Mouse (Mus musculus) intestine, postnatal 0 days (tissue): ENCODE measurements around the gene Nle1. TPM values are rescaled to one million over a fixed set of nuclear protein-coding genes. Genes with fewer than 3 reads are reported as not detected.
A peak's percentile ranks its signal among the peaks of the same experiment; 100 is the strongest.

Experiments used
- ATAC-seq: fragments of 200-750 bp; cut with Nextera tagmentation; 2 replicates; pipeline ENCODE4 v1.8.0; 2017; ENCODE audit warnings: mild to moderate bottlenecking, moderate TSS enrichment, moderate library complexity
- H3K27ac ChIP-seq: fragments of 300-500 bp; sonication (generic); 2 replicates; pipeline ENCODE4 v1.5.1; 2014; ENCODE audit warnings: mild to moderate bottlenecking, low read depth, low read length, moderate library complexity
- H3K27me3 ChIP-seq: fragments of 300-500 bp; sonication (generic); replicated peaks from 2 replicates; pipeline ENCODE4 v1.6.1; 2014; ENCODE audit warnings: low read length, mixed read lengths; ENCODE audit not compliant: control insufficient read depth, insufficient read depth
- H3K36me3 ChIP-seq: fragments of 300-500 bp; sonication (generic); 2 replicates; pipeline ENCODE4 v1.6.1; 2014; ENCODE audit warnings: mild to moderate bottlenecking, moderate library complexity; ENCODE audit not compliant: control insufficient read depth, insufficient read depth
- H3K4me1 ChIP-seq: fragments of 300-500 bp; sonication (generic); replicated peaks from 2 replicates; pipeline ENCODE4 v1.6.1; 2014; ENCODE audit warnings: antibody characterized with exemption, low read length, mixed read lengths; ENCODE audit not compliant: control insufficient read depth, insufficient read depth
- H3K4me2 ChIP-seq: fragments of 300-500 bp; sonication (generic); replicated peaks from 2 replicates; pipeline ENCODE4 v1.6.1; 2014; ENCODE audit warnings: low read depth, mild to moderate bottlenecking, moderate library complexity
- H3K4me3 ChIP-seq: fragments of 300-500 bp; sonication (generic); 2 replicates; pipeline ENCODE4 v1.5.1; 2014; ENCODE audit warnings: low read depth, low read length
- H3K9ac ChIP-seq: fragments of 300-500 bp; sonication (generic); 2 replicates; pipeline ENCODE4 v1.6.1; 2014; ENCODE audit warnings: mild to moderate bottlenecking, low read depth, low read length
- H3K9me3 ChIP-seq: fragments of 300-500 bp; sonication (generic); 2 replicates; pipeline ENCODE4 v1.6.1; 2016; ENCODE audit warnings: mixed run types; ENCODE audit not compliant: control insufficient read depth
- CTCF ChIP-seq: sonication (generic); IDR thresholded peaks from 2 replicates; pipeline ENCODE4 v1.5.1; 2016; ENCODE audit warnings: low read depth, mild to moderate bottlenecking, control low read depth, antibody characterized with exemption, moderate library complexity
- WGBS: fragments of 180-500 bp; shearing (Covaris S2); extraction: QIAGEN DNeasy Blood & Tissue Kit; methylation state at CpG from one replicate; pipeline ENCODE4 v1.1.7; 2014; 5-methylcytosine and 5-hydroxymethylcytosine counted together
- polyA plus RNA-seq: library from polyadenylated mRNA; unstranded; fragments of >200 nt; fragmentation: Nextera tagmentation; extraction: Ambion mirVana; gene quantifications from 2 replicates; pipeline ENCODE4 v1.2.1, GENCODE M21; 2015

The Nle1 gene
- polyA plus RNA-seq, 1 experiment from 2014 or later = 8.0 TPM

GRCm38 (mm10) chr11:82888491-82888946 is 19.7 kb downstream of the Nle1 start:
- Histone ChIP-seq H3K9ac (no peak overlapping the region), H3K27ac (no peak overlapping the region), H3K36me3 (0 out of 2 replicates have a peak, but pooled peaks cover 4% of the 10 kb centered on the region), H3K4me2 (peak overlapping the region; percentile 81), H3K4me1 (no peaks in the 10 kb centered on the region; the same call in 1 of the 2 replicates), H3K27me3 (no peaks in the 10 kb centered on the region; the same call in 1 of the 2 replicates), H3K9me3 (no peaks in the 10 kb centered on the region), H3K4me3 (no peak overlapping the region)
- TF ChIP-seq CTCF = no peak
- no peak for ATAC-seq
- 42% methylated on average over 10 of the region's 10 CpGs for WGBS

GRCm38 (mm10) chr11:82886559-82886958 is 21.7 kb downstream of the Nle1 start:
- H3K9ac ChIP-seq = no peak overlapping the region
- 94% methylated on average over 3 of the region's 3 CpGs for WGBS
- no peaks in the 10 kb centered on the region for H3K27me3 ChIP-seq
- no peak overlapping the region for H3K27ac ChIP-seq
- no peak overlapping the region for H3K4me3 ChIP-seq
- H3K9me3 ChIP-seq = no peaks in the 10 kb centered on the region
- H3K4me1 ChIP-seq = no peaks in the 10 kb centered on the region; the same call in 1 of the 2 replicates
- no peak overlapping the region for H3K4me2 ChIP-seq
- no peak for ATAC-seq
- peak; percentile 73 for TF ChIP-seq CTCF
- H3K36me3 ChIP-seq = peaks cover 16% of the 10 kb centered on the region

- 78% methylated on average over 8 of the region's 8 CpGs for WGBS
- peaks cover 23% of the 10 kb centered on the region for H3K36me3 ChIP-seq
- H3K4me3 ChIP-seq = no peak overlapping the region
- no peak overlapping the region for H3K9ac ChIP-seq
- TF ChIP-seq CTCF = no peak
- H3K4me2 ChIP-seq = no peak overlapping the region
- no peak for ATAC-seq
- H3K4me1 ChIP-seq = no peaks in the 10 kb centered on the region
- H3K27ac ChIP-seq = no peak overlapping the region
- no peaks in the 10 kb centered on the region for H3K9me3 ChIP-seq
- H3K27me3 ChIP-seq = no peaks in the 10 kb centered on the region
Observed at GRCm38 (mm10) chr11:82883180-82883579, 25.0 kb downstream of the Nle1 start.

- H3K27me3 ChIP-seq = no peaks in the 10 kb centered on the region
Observed at GRCm38 (mm10) chr11:82877726-82878344, 30.4 kb downstream of the Nle1 start.

GRCm38 (mm10) chr11:82875631-82876030 is 32.6 kb downstream of the Nle1 start:
- Histone ChIP-seq H3K27ac (no peak overlapping the region), H3K4me2 (no peak overlapping the region), H3K36me3 (peaks cover 10% of the 10 kb centered on the region; the same call in 1 of the 2 replicates), H3K9me3 (no peaks in the 10 kb centered on the region), H3K9ac (no peak overlapping the region), H3K4me3 (no peak overlapping the region), H3K4me1 (no peaks in the 10 kb centered on the region), H3K27me3 (no peaks in the 10 kb centered on the region)
- 91% methylated on average over 5 of the region's 5 CpGs for WGBS
- no peak for ATAC-seq
- no peak for TF ChIP-seq CTCF

More at GRCm38 (mm10) chr11:82877726-82878344, 30.4 kb downstream of the Nle1 start:
- no peaks in the 10 kb centered on the region for H3K9me3 ChIP-seq
- peaks cover 15% of the 10 kb centered on the region for H3K36me3 ChIP-seq
- no peak overlapping the region for H3K4me3 ChIP-seq
- no peak overlapping the region for H3K9ac ChIP-seq
- 88% methylated on average over 7 of the region's 7 CpGs for WGBS
- no peak overlapping the region for H3K4me2 ChIP-seq
- H3K4me1 ChIP-seq = no peaks in the 10 kb centered on the region
- no peak overlapping the region for H3K27ac ChIP-seq
- no peak for TF ChIP-seq CTCF
- ATAC-seq = no peak

GRCm38 (mm10) chr11:82874924-82875323 is 33.3 kb downstream of the Nle1 start:
- Histone ChIP-seq H3K4me2 (no peak overlapping the region), H3K4me1 (no peaks in the 10 kb centered on the region), H3K27me3 (no peaks in the 10 kb centered on the region), H3K9ac (no peak overlapping the region), H3K4me3 (no peak overlapping the region), H3K27ac (no peak overlapping the region), H3K36me3 (peaks cover 10% of the 10 kb centered on the region; the same call in 1 of the 2 replicates), H3K9me3 (no peaks in the 10 kb centered on the region)
- 50% methylated on average over 5 of the region's 5 CpGs for WGBS
- ATAC-seq = no peak
- TF ChIP-seq CTCF = no peak
